Mouse (Mus musculus): Measurements from ENCODE around the gene Robo4. TPM values are rescaled to one million over a fixed set of nuclear protein-coding genes. Genes with fewer than 3 reads are reported as not detected.

Gene Robo4
- total RNA-seq (2021): 1 to 10 TPM; 4.9 to 7.2 TPM
- long read RNA-seq, experiment 1, full-length matches to known transcripts: 4 of 12 reads
- long read RNA-seq, experiment 1, partial matches to known transcripts: 6 of 12 reads
- long read RNA-seq, experiment 1, other reads (novel, unspliced or antisense): 2 of 12 reads
- long read RNA-seq, experiment 2, full-length matches to known transcripts: 1 of 2 reads
- long read RNA-seq, experiment 2, partial matches to known transcripts: 1 of 2 reads
- long read RNA-seq, experiment 2, other reads (novel, unspliced or antisense): 0 of 2 reads

DNA sequence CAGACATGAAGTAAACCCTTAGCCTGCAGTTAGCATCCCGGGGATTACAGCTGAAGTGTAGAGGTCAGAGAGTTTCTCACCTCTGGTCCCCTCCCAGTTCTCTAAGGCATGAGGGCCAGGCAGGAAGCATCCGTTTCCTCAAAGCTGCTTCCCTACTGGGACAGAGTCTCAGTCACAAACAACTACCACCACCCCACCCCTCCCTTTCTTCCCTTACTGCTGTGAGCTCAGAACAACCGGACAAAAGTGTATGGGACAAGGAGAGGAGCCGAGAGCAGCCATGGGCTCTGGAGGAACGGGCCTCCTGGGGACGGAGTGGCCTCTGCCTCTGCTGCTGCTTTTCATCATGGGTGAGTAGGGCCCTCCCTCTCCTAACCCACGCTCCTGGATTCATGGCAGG, at the start of gene Robo4:
Gene Robo4, plus strand, starts transcription at position 96 of the 400 bp plus-strand sequence.
- DNase-seq (ENCODE audit: low spot score in 2 of 2): no peak

GRCm38 (mm10) chr9:37354485-37354884, 47.2 kb upstream of the Robo4 start:
- DNase-seq (ENCODE audit: low spot score in 2 of 2): no peak

- no peak for DNase-seq (ENCODE audit: low spot score in 2 of 2)
Observed at GRCm38 (mm10) chr9:37358713-37359330, 42.9 kb upstream of the Robo4 start.

DNA sequence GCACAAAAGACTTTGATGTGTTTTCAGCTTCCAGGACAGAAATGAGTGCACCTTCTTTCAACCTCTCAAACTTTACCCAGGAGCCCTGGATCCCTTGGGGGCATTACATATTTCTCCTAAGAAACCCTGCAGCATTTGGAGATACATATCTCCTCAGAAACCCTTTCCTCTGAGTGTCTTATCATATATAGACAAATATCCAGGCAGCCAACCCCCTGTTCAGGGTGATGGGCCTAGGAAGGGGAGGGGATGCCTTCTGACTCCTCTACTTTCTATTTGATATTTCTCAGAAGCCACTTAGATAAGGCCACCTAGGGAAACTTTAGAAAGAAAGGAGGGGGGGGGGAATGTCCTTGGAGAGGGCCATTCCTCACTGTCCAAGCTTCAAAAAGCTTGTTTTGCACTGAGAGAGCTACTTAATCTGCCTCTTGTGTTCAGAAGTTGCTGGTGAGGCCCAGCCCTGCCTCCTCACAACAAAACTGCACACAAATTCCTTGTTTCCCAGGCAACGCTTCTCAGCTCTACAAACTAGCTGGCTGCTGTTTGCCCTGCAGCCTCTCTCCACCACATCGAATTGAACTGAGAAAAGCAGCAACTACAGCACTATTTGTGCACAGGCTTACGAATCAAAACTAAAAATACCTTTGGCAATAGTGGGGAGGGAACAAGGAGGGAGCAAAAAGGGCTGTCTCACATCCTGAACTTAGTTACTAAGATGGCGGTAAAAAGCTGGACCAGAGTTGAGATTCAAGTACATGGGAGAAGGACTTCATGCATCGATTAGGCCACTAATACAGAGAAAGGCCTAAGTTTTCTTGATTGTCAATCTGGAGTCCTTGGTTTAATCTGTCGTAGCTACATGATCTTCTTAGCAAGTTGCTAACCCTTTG, 42.1 kb upstream of the Robo4 start:
- DNase-seq (ENCODE audit: low spot score in 2 of 2): peak; percentile 52 to 76

- no peak for DNase-seq (ENCODE audit: low spot score in 2 of 2)
Observed at GRCm38 (mm10) chr9:37362084-37362483, 39.6 kb upstream of the Robo4 start.

- no peak for DNase-seq (ENCODE audit: low spot score in 2 of 2)
Observed at GRCm38 (mm10) chr9:37362881-37363280, 38.8 kb upstream of the Robo4 start.

GRCm38 (mm10) chr9:37363551-37363950, 38.1 kb upstream of the Robo4 start:
- DNase-seq (ENCODE audit: low spot score in 2 of 2): no peak

- no peak for DNase-seq (ENCODE audit: low spot score in 2 of 2)
Observed at GRCm38 (mm10) chr9:37364392-37364791, 37.3 kb upstream of the Robo4 start.

DNA sequence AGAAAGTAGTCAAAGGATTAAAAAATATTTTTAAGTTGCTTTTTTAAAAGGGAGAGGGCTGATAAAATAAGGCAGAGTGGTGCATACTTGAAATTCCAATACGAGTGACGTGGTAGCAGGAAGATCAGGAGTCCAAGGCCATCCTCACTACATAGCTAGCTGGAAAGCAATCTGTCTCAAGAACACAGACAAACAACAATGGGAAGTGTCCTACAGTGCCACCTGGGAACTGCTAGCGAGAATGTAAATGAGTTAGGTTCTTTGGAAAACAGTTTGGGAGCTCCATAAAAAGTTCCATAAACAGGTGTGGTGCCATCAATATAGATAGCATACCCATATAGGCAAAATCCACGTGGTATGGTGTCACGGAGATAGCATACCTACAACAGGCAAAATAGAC, 36.0 kb upstream of the Robo4 start:
- no peak for DNase-seq (ENCODE audit: low spot score in 2 of 2)

- peak in 1 of 2 experiments; percentile 26 for DNase-seq (ENCODE audit: low spot score in 2 of 2)
Observed at GRCm38 (mm10) chr9:37367301-37368080, 34.2 kb upstream of the Robo4 start, which contains the start of gene Hepacam. Hepacam (plus strand) TSS chr9:37367351.

GRCm38 (mm10) chr9:37368081-37368830, 33.4 kb upstream of the Robo4 start:
- DNase-seq (ENCODE audit: low spot score in 2 of 2): no peak

GRCm38 (mm10) chr9:37368860-37369259, 32.8 kb upstream of the Robo4 start:
- no peak for DNase-seq (ENCODE audit: low spot score in 2 of 2)

DNA sequence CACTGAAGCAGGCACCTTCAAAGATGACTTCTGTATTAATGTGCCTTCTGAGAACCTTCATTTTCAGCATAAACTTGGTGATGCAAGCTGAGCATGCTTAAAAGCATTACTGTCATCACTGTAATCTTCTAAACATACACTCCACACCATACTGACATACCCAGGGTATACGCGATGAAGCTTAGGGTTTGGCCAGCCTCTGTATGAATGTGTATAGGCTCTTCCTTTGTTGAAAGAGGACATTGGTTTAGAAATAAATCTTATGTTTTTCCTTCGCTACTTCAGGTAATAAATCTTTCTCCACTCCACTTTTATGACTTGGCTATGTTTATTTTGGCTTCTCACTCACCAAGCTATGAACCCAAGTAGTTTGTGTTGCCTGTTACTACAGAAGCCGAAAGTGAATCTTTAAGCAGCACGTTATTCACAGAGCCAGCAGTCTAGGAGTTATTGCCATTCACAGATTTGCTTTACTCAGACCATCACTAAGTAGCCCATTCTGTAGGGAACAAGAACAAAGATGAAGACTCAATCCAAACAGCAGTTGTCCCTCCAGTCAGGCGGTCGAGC, 30.4 kb upstream of the Robo4 start:
- DNase-seq (ENCODE audit: low spot score in 2 of 2): no peak

GRCm38 (mm10) chr9:37375718-37376117, 26.0 kb upstream of the Robo4 start:
- no peak for DNase-seq (ENCODE audit: low spot score in 2 of 2)

GRCm38 (mm10) chr9:37383161-37383560, 18.5 kb upstream of the Robo4 start:
- DNase-seq (ENCODE audit: low spot score in 2 of 2): no peak

- DNase-seq (ENCODE audit: low spot score in 2 of 2): peak; percentile 25 to 38
Observed at GRCm38 (mm10) chr9:37384284-37385182, 17.2 kb upstream of the Robo4 start.

- DNase-seq (ENCODE audit: low spot score in 2 of 2): no peak
Observed at GRCm38 (mm10) chr9:37390891-37391290, 10.8 kb upstream of the Robo4 start.

DNA sequence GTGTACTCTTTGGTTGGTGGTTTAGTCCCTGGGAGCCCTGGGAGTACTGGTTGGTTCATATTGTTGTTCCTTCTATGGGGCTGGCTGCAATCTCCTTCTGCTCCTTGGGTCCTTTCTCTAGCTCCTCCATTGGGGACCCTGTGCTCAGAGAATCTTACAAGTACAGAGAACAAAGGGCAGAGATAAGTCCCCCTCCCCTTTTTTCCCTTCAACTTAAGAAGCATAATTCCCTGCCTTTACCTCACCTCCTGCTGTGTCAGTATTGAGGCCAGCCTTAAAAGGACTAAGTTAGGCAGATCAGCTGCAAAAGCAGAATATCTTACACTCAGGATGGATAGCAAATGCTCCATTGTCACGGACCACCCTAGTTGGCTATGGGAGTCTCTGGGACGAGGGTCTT, 9.6 kb upstream of the Robo4 start:
- DNase-seq (ENCODE audit: low spot score in 2 of 2): no peak
